Mouse (Mus musculus) small intestine, adult 10 weeks (tissue): ENCODE measurements around the gene Vstm2l. TPM values are rescaled to one million over a fixed set of nuclear protein-coding genes. Genes with fewer than 3 reads are reported as not detected.

ENCODE experiments used
- polyA plus RNA-seq: library from polyadenylated mRNA; stranded (reverse); fragments of 350-450 nt; fragmentation: Illumina TruSeq; extraction: RNeasy Lipid Tissue Mini Kit (QIAGEN cat#74804); gene quantifications from one replicate; pipeline ENCODE4 v1.2.3, GENCODE M21; 2014; ENCODE audit warnings: low replicate concordance

Vstm2l gene
- not detected for polyA plus RNA-seq

DNA sequence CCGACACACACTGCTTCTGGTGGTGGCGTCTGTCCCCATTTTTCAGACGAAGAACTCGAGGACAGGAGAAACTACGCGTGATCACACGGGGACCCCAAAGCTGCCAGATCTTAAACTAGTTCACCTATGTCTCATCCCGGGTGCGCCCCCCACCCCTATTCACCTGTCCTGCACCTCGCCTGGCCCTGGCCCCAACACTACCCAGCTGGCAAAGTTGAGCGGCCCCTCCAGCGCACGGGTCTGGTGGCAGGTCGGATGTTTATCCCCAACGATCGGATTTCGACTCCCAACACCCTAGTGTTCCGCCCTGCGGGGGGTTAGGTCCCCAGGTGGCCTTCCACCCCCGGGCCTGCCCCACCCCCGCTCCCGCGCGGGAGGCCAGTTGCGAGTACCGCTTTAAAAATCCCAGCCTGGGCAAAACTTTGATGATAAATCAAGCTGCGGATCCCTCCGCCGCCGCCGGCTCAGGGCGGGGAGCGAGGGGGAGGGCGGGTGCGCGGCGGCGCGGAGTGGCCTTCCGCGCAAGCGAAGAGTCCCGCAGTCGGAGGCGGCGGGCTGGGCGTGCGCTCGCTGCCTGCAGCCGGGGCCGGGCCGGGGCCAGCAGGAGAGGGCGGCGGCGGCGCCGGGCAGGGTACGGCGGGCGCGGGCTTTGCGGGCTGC lies at the start of gene Vstm2l:
TSS of gene Vstm2l (plus strand) at position 549 of the 660 bp plus-strand sequence.

Other genes starting within 250 kb of the Vstm2l start
- gene Ctnnbl1, start 177.3 kb upstream of the Vstm2l start, polyA plus RNA-seq = 1.0 TPM
- gene Tti1, start 113.8 kb downstream of the Vstm2l start, polyA plus RNA-seq = 6.6 TPM
- 10.7 TPM for gene Rprd1b, start 113.8 kb downstream of the Vstm2l start, polyA plus RNA-seq
- gene Tgm2, start 231.8 kb downstream of the Vstm2l start, polyA plus RNA-seq = 0.67 TPM